ENCODE assay signal across 19 mouse cellular contexts in genomic region chr2:55817273-55817672, GRCm38 (mm10).
A peak's percentile ranks its signal among the peaks of the same experiment; 100 is the strongest.
DNase-seq lines count a peak whose midpoint lies in the region; ATAC-seq and TF ChIP-seq lines count a peak whose summit lies in the region.
"Had no signal": no experiment of that assay in that cellular context is flagged by ENCODE, and none has a peak within 500 bp of the region (broad histone marks: within the 10 kb centered on the region; RNA-seq: fewer than 3 reads in every experiment).

No protein-coding gene starts in this region.

- H3K9me3 ChIP-seq in forebrain, embryonic 14.5 days (replicated peaks; ENCODE audit: control insufficient read depth, low read length) = no peaks in the 10 kb centered on the region
- no peaks in the 10 kb centered on the region for H3K9me3 ChIP-seq in forebrain, embryonic 11.5 days (ENCODE audit: control insufficient read depth, low read length)
- no peaks in the 10 kb centered on the region for H3K9me3 ChIP-seq in forebrain, postnatal 0 days (ENCODE audit: low read length)
- no peaks in the 10 kb centered on the region for H3K9me3 ChIP-seq in forebrain, embryonic 10.5 days
- no peaks in the 10 kb centered on the region for H3K9me3 ChIP-seq in CH12.LX (replicated peaks; ENCODE audit: low read length)
- H3K9me3 ChIP-seq: embryonic facial prominence, embryonic 10.5 days; embryonic facial prominence, embryonic 12.5 days; G1E had no signal

- no peak for TF ChIP-seq CTCF in forebrain, postnatal 0 days (IDR thresholded peaks at IDR 0.05; ENCODE audit: low read depth)
- no peak for TF ChIP-seq CTCF in CH12.LX (conservative IDR thresholded peaks at IDR 0.05 in 1 of 2, IDR thresholded peaks at IDR 0.05 in 1 of 2; ENCODE audit: low read depth in 2 of 2, low read length in 2 of 2)
- no peak for TF ChIP-seq CTCF in brain, embryonic 14.5 days (IDR thresholded peaks at IDR 0.05; ENCODE audit: borderline replicate concordance, extremely low read depth, insufficient read depth, insufficient read length)

- dilution Hi-C loops in CH12.LX (cut with MboI; ENCODE audit: extremely low pct_ligation_motif_present, extremely low pct_unique_long_range_greater_than_20kb, low sequenced_read_pairs) = no loop called here

- H3K27me3 ChIP-seq in forebrain, embryonic 14.5 days (replicated peaks; ENCODE audit: control insufficient read depth, insufficient read depth, low read length) = no peaks in the 10 kb centered on the region
- no peaks in the 10 kb centered on the region for H3K27me3 ChIP-seq in forebrain, embryonic 11.5 days (ENCODE audit: control insufficient read depth, insufficient read depth, low read length)
- H3K27me3 ChIP-seq in forebrain, postnatal 0 days (ENCODE audit: insufficient read depth, low read length) = no peaks in the 10 kb centered on the region
- H3K27me3 ChIP-seq in forebrain, embryonic 10.5 days (ENCODE audit: poor library complexity, severe bottlenecking) = no peaks in the 10 kb centered on the region
- H3K27me3 ChIP-seq in CH12.LX (replicated peaks) = no peaks in the 10 kb centered on the region
- H3K27me3 ChIP-seq: embryonic facial prominence, embryonic 12.5 days; Patski had no signal

- H3K4me3 ChIP-seq in forebrain, embryonic 14.5 days (ENCODE audit: low read depth, low read length) = no peak overlapping the region
- no peak overlapping the region for H3K4me3 ChIP-seq in forebrain, embryonic 11.5 days (ENCODE audit: low read depth, low read length)
- no peak overlapping the region for H3K4me3 ChIP-seq in forebrain, postnatal 0 days (ENCODE audit: low read depth, low read length)
- H3K4me3 ChIP-seq in forebrain, embryonic 10.5 days = no peak overlapping the region
- H3K4me3 ChIP-seq in CH12.LX (replicated peaks in 1 of 3; ENCODE audit: low read depth in 2 of 3, low read length in 2 of 3, poor library complexity in 1 of 3) = no peak overlapping the region
- H3K4me3 ChIP-seq: embryonic facial prominence, embryonic 10.5 days; embryonic facial prominence, embryonic 12.5 days had no signal

- no peaks in the 10 kb centered on the region for H3K4me1 ChIP-seq in forebrain, embryonic 14.5 days (ENCODE audit: control insufficient read depth, insufficient read depth, low read length)
- no peaks in the 10 kb centered on the region for H3K4me1 ChIP-seq in forebrain, embryonic 11.5 days (replicated peaks; ENCODE audit: control insufficient read depth, insufficient read depth, low read length)
- no peaks in the 10 kb centered on the region for H3K4me1 ChIP-seq in forebrain, postnatal 0 days (ENCODE audit: insufficient read depth)
- H3K4me1 ChIP-seq in forebrain, embryonic 10.5 days = peaks cover 6% of the 10 kb centered on the region; the same call in 1 of the 2 replicates
- peaks cover 0 to 3% of the 10 kb centered on the region in 2 experiments; a peak in 1 of 4 replicates for H3K4me1 ChIP-seq in CH12.LX (ENCODE audit: control insufficient read depth in 1 of 2, insufficient read depth in 2 of 2)
- H3K4me1 ChIP-seq: embryonic facial prominence, embryonic 10.5 days; embryonic facial prominence, embryonic 12.5 days had no signal

- no peak for TF ChIP-seq POLR2A in CH12.LX (IDR thresholded peaks at IDR 0.05; ENCODE audit: low read depth, low read length)
- TF ChIP-seq POLR2A in brain, embryonic 14.5 days (IDR thresholded peaks at IDR 0.05; ENCODE audit: borderline replicate concordance, extremely low read depth, insufficient read depth, insufficient read length, poor library complexity, severe bottlenecking) = no peak

- TF ChIP-seq RAD21 in CH12.LX (IDR thresholded peaks at IDR 0.05; ENCODE audit: low read depth, low read length) = no peak

- no peak overlapping the region for H3K9ac ChIP-seq in forebrain, embryonic 14.5 days (ENCODE audit: low read length)
- H3K9ac ChIP-seq in forebrain, embryonic 11.5 days (ENCODE audit: low read length) = no peak overlapping the region
- no peak overlapping the region for H3K9ac ChIP-seq in forebrain, postnatal 0 days
- H3K9ac ChIP-seq in CH12.LX (ENCODE audit: insufficient read depth, low read depth) = no peak overlapping the region
- H3K9ac ChIP-seq: embryonic facial prominence, embryonic 12.5 days had no signal

- no peak overlapping the region for H3K4me2 ChIP-seq in forebrain, embryonic 14.5 days (ENCODE audit: low read length)
- no peak overlapping the region for H3K4me2 ChIP-seq in forebrain, embryonic 11.5 days (ENCODE audit: low read depth, low read length, severe bottlenecking)
- H3K4me2 ChIP-seq in forebrain, postnatal 0 days (ENCODE audit: low read depth) = no peak overlapping the region
- H3K4me2 ChIP-seq in CH12.LX (ENCODE audit: insufficient read depth, low read depth, poor library complexity, severe bottlenecking) = no peak overlapping the region
- H3K4me2 ChIP-seq: embryonic facial prominence, embryonic 12.5 days had no signal

- H3K27ac ChIP-seq in forebrain, embryonic 14.5 days (ENCODE audit: low read depth, low read length) = no peak overlapping the region
- H3K27ac ChIP-seq in forebrain, embryonic 11.5 days (ENCODE audit: low read depth, low read length) = no peak overlapping the region
- no peak overlapping the region for H3K27ac ChIP-seq in forebrain, postnatal 0 days (ENCODE audit: low read depth, low read length)
- no peak overlapping the region for H3K27ac ChIP-seq in forebrain, embryonic 10.5 days
- H3K27ac ChIP-seq in CH12.LX (ENCODE audit: insufficient read depth, low read depth) = no peak overlapping the region
- H3K27ac ChIP-seq: embryonic facial prominence, embryonic 10.5 days; embryonic facial prominence, embryonic 12.5 days had no signal

- no peaks in the 10 kb centered on the region for H3K36me3 ChIP-seq in forebrain, embryonic 14.5 days (ENCODE audit: control insufficient read depth, insufficient read depth, low read length)
- no peaks in the 10 kb centered on the region for H3K36me3 ChIP-seq in forebrain, embryonic 11.5 days (ENCODE audit: control insufficient read depth, insufficient read depth, low read length)
- H3K36me3 ChIP-seq in forebrain, postnatal 0 days (ENCODE audit: insufficient read depth) = no peaks in the 10 kb centered on the region
- no peaks in the 10 kb centered on the region for H3K36me3 ChIP-seq in forebrain, embryonic 10.5 days (replicated peaks)
- no peaks in the 10 kb centered on the region for H3K36me3 ChIP-seq in CH12.LX (replicated peaks in 1 of 2; ENCODE audit: control insufficient read depth in 1 of 2, insufficient read depth in 1 of 2, low read length in 1 of 2)
- H3K36me3 ChIP-seq: embryonic facial prominence, embryonic 10.5 days; embryonic facial prominence, embryonic 12.5 days; G1E had no signal

- ATAC-seq in forebrain, embryonic 14.5 days = peak; percentile 36; the same call in 1 of the 2 replicates
- no peak for ATAC-seq in forebrain, embryonic 11.5 days (replicated peaks; ENCODE audit: low FRiP score)
- peak; percentile 36; the same call in 1 of the 2 replicates for ATAC-seq in forebrain, postnatal 0 days
- ATAC-seq: activated CD4-positive, CD25-positive, alpha-beta regulatory T cell, adult 4 months; Patski had no signal

- 69% methylated on average over 1 of the region's 1 CpGs for WGBS in forebrain, embryonic 14.5 days
- WGBS in forebrain, embryonic 11.5 days = 91% methylated on average over 1 of the region's 1 CpGs
- WGBS in forebrain, postnatal 0 days = 52% methylated on average over 1 of the region's 1 CpGs
- WGBS in forebrain, embryonic 10.5 days = 91% methylated on average over 1 of the region's 1 CpGs

- TF ChIP-seq EP300 in CH12.LX (IDR thresholded peaks at IDR 0.05; ENCODE audit: low read length) = no peak

- no peaks in the 10 kb centered on the region for H3K79me2 ChIP-seq in CH12.LX (replicated peaks; ENCODE audit: control insufficient read depth, extremely low read depth, insufficient read depth, poor library complexity, severe bottlenecking)

- peak; percentile 37 for DNase-seq in forebrain, embryonic 14.5 days (ENCODE audit: low spot score)
- no peak for DNase-seq in forebrain, embryonic 11.5 days (ENCODE audit: low spot score)
- peak; percentile 9 for DNase-seq in forebrain, postnatal 0 days
- DNase-seq in forebrain, embryonic 10.5 days (ENCODE audit: extremely low spot score, low spot score) = no peak
- DNase-seq in CH12.LX (ENCODE audit: extremely low read depth) = no peak
- peak; percentile 55 for DNase-seq in brain, embryonic 14.5 days (ENCODE audit: low read depth)
- DNase-seq in layer of hippocampus, adult 8-10 months (ENCODE audit: low spot score in 2 of 2) = no peak
- DNase-seq: adrenal gland, adult 8-10 months; adrenal gland, postnatal 14 days; cerebellum, adult 11-12 months; cerebellum, adult 2 months; cerebellum, adult 9-10 months; cerebellum, postnatal 10 days; cerebellum, postnatal 25 days had no signal

- in situ Hi-C loops in CH12.LX (cut with MboI; ENCODE audit: low pct_ligation_motif_present, low pct_unique_long_range_greater_than_20kb, low sequenced_read_pairs) = no loop called here

TF ChIP-seq in CH12.LX, 34 proteins besides CTCF, POLR2A, EP300 and RAD21:
- no peak for TF ChIP-seq KAT2A (IDR thresholded peaks at IDR 0.05; ENCODE audit: insufficient replicate concordance, low read length)
- no peak for TF ChIP-seq JUND (conservative IDR thresholded peaks at IDR 0.05; ENCODE audit: low read depth, low read length)
- TF ChIP-seq MXI1 (IDR thresholded peaks at IDR 0.05; ENCODE audit: low read depth, low read length) = no peak
- TF ChIP-seq MEF2A (IDR thresholded peaks at IDR 0.05; ENCODE audit: borderline replicate concordance, low read depth, low read length) = no peak
- no peak for TF ChIP-seq TBP (conservative IDR thresholded peaks at IDR 0.05; ENCODE audit: low read depth, low read length)
- 0 out of 2 replicates have a peak, but pooled peaks have one; percentile 31 for TF ChIP-seq ETS1 (conservative IDR thresholded peaks at IDR 0.05; ENCODE audit: low read depth, low read length)

Comparison
In these comparisons a context has a peak if more than half of its experiments do, and no peak if none do; other contexts are left out.
1. DNase-seq: peak in forebrain, embryonic 14.5 days (single experiment), forebrain, postnatal 0 days (single experiment) and brain, embryonic 14.5 days (single experiment); none in forebrain, embryonic 11.5 days (single experiment), forebrain, embryonic 10.5 days (single experiment), CH12.LX (single experiment) and layer of hippocampus, adult 8-10 months (0 of 2).